Mouse (Mus musculus) liver, embryonic 14.5 days (tissue): Measurements from ENCODE around the gene Rnf2.
"Not testable (repeated sequence)": the region's sequence is repeated elsewhere in the genome, so short reads cannot be mapped to it uniquely, and the experiment has no call there.

ENCODE experiments used
- CTCF ChIP-seq: IDR thresholded peaks from 2 replicates; pipeline ENCODE4 v1.5.1; 2016; ENCODE audit warnings: antibody characterized with exemption, low read depth, control low read depth
- EP300 ChIP-seq: IDR thresholded peaks from 2 replicates; pipeline ENCODE4 v1.6.1; 2016; ENCODE audit warnings: antibody characterized with exemption, low read depth

GRCm38 (mm10) chr1:151472386-151472785 is 28.4 kb downstream of the Rnf2 start:
- not testable (repeated sequence) for TF ChIP-seq EP300, CTCF
